Mouse (Mus musculus) frontal cortex, adult (tissue): ENCODE measurements around the gene Slc7a14.

Experiments used
- ATAC-seq: cut with Nextera tagmentation; 2 replicates; pipeline ENCODE4 v1.9.2; 2017; ENCODE audit warnings: mild to moderate bottlenecking, moderate library complexity, mixed read lengths; ENCODE audit not compliant: low TSS enrichment

Slc7a14 gene

GRCm38 (mm10) chr3:31309934-31310787 lies at the start of gene Slc7a14:
Gene Slc7a14, minus strand, starts transcription at chr3:31310378.
- peak; percentile 70 for ATAC-seq

- ATAC-seq, result no peak
Observed at GRCm38 (mm10) chr3:31346540-31346939, 36.4 kb upstream of the Slc7a14 start.

GRCm38 (mm10) chr3:31345766-31346165 lies 35.6 kb upstream of the Slc7a14 start:
- no peak for ATAC-seq

GRCm38 (mm10) chr3:31339236-31339635 lies 29.1 kb upstream of the Slc7a14 start:
- no peak for ATAC-seq

- ATAC-seq, result peak; percentile 76
Observed at GRCm38 (mm10) chr3:31328237-31328836, 18.2 kb upstream of the Slc7a14 start.

GRCm38 (mm10) chr3:31327791-31328190 lies 17.6 kb upstream of the Slc7a14 start:
- ATAC-seq, result peak; percentile 71

- peak; percentile 60 for ATAC-seq
Observed at GRCm38 (mm10) chr3:31324231-31324654, 14.1 kb upstream of the Slc7a14 start.

GRCm38 (mm10) chr3:31309371-31309933 lies 726 bp downstream of the Slc7a14 start:
- ATAC-seq, result peak; percentile 53

GRCm38 (mm10) chr3:31308906-31309305 lies 1.3 kb downstream of the Slc7a14 start:
- peak; percentile 22 for ATAC-seq

GRCm38 (mm10) chr3:31307936-31308335 lies 2.2 kb downstream of the Slc7a14 start:
- ATAC-seq, result peak; percentile 56

GRCm38 (mm10) chr3:31291673-31292602 lies 18.2 kb downstream of the Slc7a14 start:
- no peak for ATAC-seq

- no peak for ATAC-seq
Observed at GRCm38 (mm10) chr3:31287421-31287948, 22.7 kb downstream of the Slc7a14 start.

GRCm38 (mm10) chr3:31281116-31281515 lies 29.1 kb downstream of the Slc7a14 start:
- ATAC-seq, result no peak

GRCm38 (mm10) chr3:31274875-31275274 lies 35.3 kb downstream of the Slc7a14 start:
- ATAC-seq, result no peak

- peak; percentile 67 for ATAC-seq
Observed at GRCm38 (mm10) chr3:31273247-31273646, 36.9 kb downstream of the Slc7a14 start.

GRCm38 (mm10) chr3:31272635-31273034 lies 37.5 kb downstream of the Slc7a14 start:
- ATAC-seq, result no peak

- no peak for ATAC-seq
Observed at GRCm38 (mm10) chr3:31269551-31270317, 40.4 kb downstream of the Slc7a14 start.

GRCm38 (mm10) chr3:31267921-31268320 lies 42.3 kb downstream of the Slc7a14 start:
- ATAC-seq, result no peak

GRCm38 (mm10) chr3:31266941-31267340 lies 43.2 kb downstream of the Slc7a14 start:
- no peak for ATAC-seq

GRCm38 (mm10) chr3:31263535-31263934 lies 46.6 kb downstream of the Slc7a14 start:
- peak; percentile 61 for ATAC-seq
